Mouse (Mus musculus): Measurements from ENCODE around the gene Sncg. TPM values are rescaled to one million over a fixed set of nuclear protein-coding genes. Genes with fewer than 3 reads are reported as not detected.

Gene Sncg
- polyA plus RNA-seq, 1 experiment from 2014 or later: not detected

DNA sequence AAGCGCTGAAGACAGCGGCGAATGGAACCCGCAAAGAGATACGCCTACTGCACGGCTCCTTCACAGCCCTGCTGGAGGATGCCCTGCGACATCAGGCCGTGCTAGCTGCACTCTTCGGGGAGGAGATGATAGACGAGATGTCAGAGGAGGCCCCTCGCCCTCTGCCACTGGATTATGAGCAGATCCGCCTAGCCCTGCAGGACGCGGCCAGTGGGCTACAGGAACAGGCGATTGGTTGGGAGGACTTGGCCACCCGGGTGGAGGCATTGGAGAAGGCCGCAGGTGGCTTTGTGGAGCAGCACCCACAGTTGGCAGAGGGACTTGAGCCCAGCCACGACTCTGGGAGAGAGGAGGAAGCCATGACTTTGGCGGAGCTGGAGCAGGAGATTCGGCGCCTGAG is 24.3 kb upstream of the Sncg start:
- in situ Hi-C loops (cut with MboI; ENCODE audit: low pct_unique_long_range_greater_than_20kb): no loop called here
- H3K27me3 ChIP-seq: no peaks in the 10 kb centered on the region
- POLR2A ChIA-PET: no interaction called here
- no peak for TF ChIP-seq CTCF (IDR thresholded peaks at IDR 0.05)
- no peak for ATAC-seq
- CTCF ChIA-PET: interaction anchor here (0.7 to 1.5 kb wide), 2 partner anchors 10 to 18 kb away, joined by 3 read pairs; no protein-coding TSS in a partner anchor
- no peak for DNase-seq (ENCODE audit: low read depth, low spot score)

DNA sequence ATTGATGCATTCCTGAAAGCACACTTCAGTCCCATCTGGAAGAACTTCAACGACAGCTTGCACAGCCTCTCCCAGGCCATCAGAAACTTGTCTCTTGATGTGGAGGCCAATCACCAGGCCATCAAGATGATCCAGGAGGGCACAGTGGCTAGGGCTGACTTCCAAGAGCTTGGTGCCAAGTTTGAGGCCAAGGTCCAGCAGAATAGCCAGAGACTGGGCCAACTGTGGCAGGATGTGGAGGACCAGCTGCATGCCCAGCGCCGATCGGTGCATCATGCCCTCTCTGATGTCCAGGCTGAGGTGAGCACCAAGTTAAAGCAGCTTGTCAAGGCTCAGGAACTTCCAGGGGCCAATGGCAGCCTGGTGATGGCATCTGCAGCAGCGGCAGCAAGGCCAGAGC is 23.3 kb upstream of the Sncg start:
- no peak for TF ChIP-seq CTCF (IDR thresholded peaks at IDR 0.05)
- no peak for ATAC-seq
- ChIA-PET CTCF (interaction anchor here (1.5 kb wide), 1 partner anchor 17 kb away, joined by 3 read pairs; no protein-coding TSS in a partner anchor), POLR2A (no interaction called here)
- H3K27me3 ChIP-seq: no peaks in the 10 kb centered on the region
- no peak for DNase-seq (ENCODE audit: low read depth, low spot score)
- in situ Hi-C loops (cut with MboI; ENCODE audit: low pct_unique_long_range_greater_than_20kb): no loop called here

DNA sequence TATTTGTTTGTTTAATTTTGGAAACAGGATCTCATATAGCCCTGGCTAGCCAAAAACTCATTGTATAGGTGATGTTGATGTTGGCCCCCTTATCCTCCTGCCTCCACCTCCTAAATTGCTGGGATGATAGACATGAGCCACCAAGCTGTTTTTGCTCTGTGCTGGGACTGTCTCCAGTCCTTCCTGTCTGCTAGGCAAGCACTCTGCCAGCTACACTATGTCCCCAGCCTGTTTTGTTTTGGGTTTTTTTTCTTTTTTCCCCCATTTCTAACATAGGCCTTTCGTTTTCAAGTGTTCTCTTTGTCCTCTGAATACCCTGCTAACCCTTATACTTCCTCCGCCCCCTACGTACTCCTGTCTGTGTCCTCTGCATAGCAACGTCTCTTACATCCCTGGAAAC is 18.7 kb upstream of the Sncg start:
- TF ChIP-seq CTCF (IDR thresholded peaks at IDR 0.05): no peak
- CTCF ChIA-PET: interaction anchor here (1.0 to 1.6 kb wide), 2 partner anchors 11 to 14 kb away, joined by 3 read pairs; no protein-coding TSS in a partner anchor
- in situ Hi-C loops (cut with MboI; ENCODE audit: low pct_unique_long_range_greater_than_20kb): no loop called here

GRCm38 (mm10) chr14:34382921-34383704 is 8.5 kb upstream of the Sncg start:
- ChIA-PET CTCF (interaction anchor here (0.8 to 1.4 kb wide), 2 partner anchors 11 to 12 kb away, joined by 3 read pairs; no protein-coding TSS in a partner anchor), POLR2A (interaction anchor here (0.7 kb wide), 1 partner anchor 9 kb away, joined by 3 read pairs; no protein-coding TSS in a partner anchor)
- no peaks in the 10 kb centered on the region for H3K27me3 ChIP-seq
- no peak for DNase-seq (ENCODE audit: low read depth, low spot score)
- TF ChIP-seq CTCF (IDR thresholded peaks at IDR 0.05): no peak
- ATAC-seq: no peak
- in situ Hi-C loops (cut with MboI; ENCODE audit: low pct_unique_long_range_greater_than_20kb): no loop called here

More for the DNA sequence above, 18.7 kb upstream of the Sncg start:
- POLR2A ChIA-PET: no interaction called here
- H3K27me3 ChIP-seq: no peaks in the 10 kb centered on the region
- ATAC-seq: no peak
- no peak for DNase-seq (ENCODE audit: low read depth, low spot score)

DNA sequence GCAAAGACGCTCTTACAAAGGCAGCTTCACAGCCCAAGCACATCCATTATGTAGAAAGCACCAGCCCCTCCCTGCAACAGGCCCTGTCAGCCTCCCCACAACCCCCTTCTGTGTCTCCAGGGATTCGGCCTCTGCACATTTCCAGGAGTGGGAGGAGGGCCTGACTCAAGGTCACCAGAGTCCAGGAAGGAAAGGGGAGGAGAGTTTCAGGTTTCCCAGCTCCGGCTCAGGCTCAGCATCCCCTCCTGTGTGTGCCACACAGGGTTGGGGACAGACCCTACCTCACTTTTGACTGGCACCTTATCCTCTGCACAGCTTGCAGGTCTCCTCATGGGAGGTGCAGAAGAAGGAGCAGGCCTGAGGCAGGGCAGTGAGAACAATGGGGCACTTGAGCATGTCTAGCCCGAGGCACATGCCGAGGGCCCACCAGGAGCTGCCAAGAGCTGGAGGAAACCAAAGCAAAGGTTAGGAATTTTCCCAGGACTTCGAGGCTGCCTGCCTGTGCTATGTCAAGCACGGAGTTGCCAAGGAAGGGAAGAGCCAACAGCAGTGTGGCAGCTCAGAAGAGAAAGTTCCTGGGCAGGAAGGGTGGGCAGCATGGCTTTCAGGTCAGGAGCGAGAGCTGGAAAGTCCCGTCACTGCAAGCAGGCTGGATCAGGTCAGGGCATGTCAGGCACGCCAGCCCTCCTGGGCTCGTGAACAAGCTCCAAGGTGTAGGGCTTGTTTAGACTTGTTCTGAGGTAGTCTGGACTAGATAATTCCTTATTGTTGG is 4.2 kb upstream of the Sncg start:
- ATAC-seq (peak; percentile 46), DNase-seq (ENCODE audit: low read depth, low spot score) (no peak)
- POLR2A ChIA-PET: interaction anchor here (0.6 to 1.0 kb wide), 2 partner anchors 25 to 189 kb away, joined by 3 to 4 read pairs; no protein-coding TSS in a partner anchor
- H3K27me3 ChIP-seq: no peaks in the 10 kb centered on the region
- no peak for TF ChIP-seq CTCF (IDR thresholded peaks at IDR 0.05)
- in situ Hi-C loops (cut with MboI; ENCODE audit: low pct_unique_long_range_greater_than_20kb): no loop called here
- CTCF ChIA-PET: interaction anchor here (1.2 to 1.7 kb wide), 3 partner anchors 15 to 23 kb away, joined by 3 read pairs; no protein-coding TSS in a partner anchor

- no peaks in the 10 kb centered on the region for H3K27me3 ChIP-seq
- in situ Hi-C loops (cut with MboI; ENCODE audit: low pct_unique_long_range_greater_than_20kb): no loop called here
- CTCF ChIA-PET: interaction anchor here (2.6 kb wide), 1 partner anchor 14 kb away, joined by 11 read pairs; no protein-coding TSS in a partner anchor
- POLR2A ChIA-PET: no interaction called here
- ATAC-seq (no peak), DNase-seq (ENCODE audit: low read depth, low spot score) (no peak)
- TF ChIP-seq CTCF (IDR thresholded peaks at IDR 0.05): no peak
Observed at GRCm38 (mm10) chr14:34377121-34377520, 2.5 kb upstream of the Sncg start.

DNA sequence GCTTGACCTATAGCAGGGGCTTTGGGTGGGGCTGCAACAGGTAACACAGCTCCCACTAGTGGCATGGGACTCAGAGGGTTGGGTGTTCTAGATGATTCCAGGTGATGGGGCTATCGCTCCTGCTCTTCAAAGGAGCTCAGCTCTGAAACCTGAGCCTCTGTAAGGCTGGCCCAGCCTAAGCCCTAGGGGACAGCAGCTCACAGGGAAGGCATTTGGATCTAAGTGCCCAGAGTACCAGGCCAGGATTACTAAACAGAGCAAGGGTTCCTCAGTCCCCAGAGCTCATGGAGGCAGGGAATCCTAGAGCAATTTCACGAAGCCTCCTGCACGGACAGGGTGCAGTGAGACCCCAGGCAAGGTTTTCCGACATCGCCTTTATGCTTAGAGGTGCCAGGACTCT is 1.4 kb upstream of the Sncg start:
- ChIA-PET POLR2A (no interaction called here), CTCF (interaction anchor here (1.0 to 2.6 kb wide), 2 partner anchors 10 to 12 kb away, joined by 3 to 11 read pairs; no protein-coding TSS in a partner anchor)
- no peaks in the 10 kb centered on the region for H3K27me3 ChIP-seq
- ATAC-seq (peak; percentile 25), DNase-seq (ENCODE audit: low read depth, low spot score) (no peak)
- in situ Hi-C loops (cut with MboI; ENCODE audit: low pct_unique_long_range_greater_than_20kb): no loop called here
- no peak for TF ChIP-seq CTCF (IDR thresholded peaks at IDR 0.05)

GRCm38 (mm10) chr14:34375415-34375904 is 871 bp upstream of the Sncg start, which contains the start of gene Mmrn2:
Gene Mmrn2, plus strand, starts transcription at chr14:34375465.
- TF ChIP-seq CTCF (IDR thresholded peaks at IDR 0.05): no peak
- no peak for DNase-seq (ENCODE audit: low read depth, low spot score)
- in situ Hi-C loops (cut with MboI; ENCODE audit: low pct_unique_long_range_greater_than_20kb): no loop called here
- CTCF ChIA-PET: interaction anchor here (2.6 kb wide), 1 partner anchor 12 kb away, joined by 11 read pairs; no protein-coding TSS in a partner anchor
- POLR2A ChIA-PET: no interaction called here
- no peaks in the 10 kb centered on the region for H3K27me3 ChIP-seq
- ATAC-seq: no peak

- no peak for DNase-seq (ENCODE audit: low read depth, low spot score)
- POLR2A ChIA-PET: no interaction called here
- TF ChIP-seq CTCF (IDR thresholded peaks at IDR 0.05): no peak
- in situ Hi-C loops (cut with MboI; ENCODE audit: low pct_unique_long_range_greater_than_20kb): no loop called here
- CTCF ChIA-PET: no interaction called here
- ATAC-seq: no peak
- no peaks in the 10 kb centered on the region for H3K27me3 ChIP-seq
Observed at GRCm38 (mm10) chr14:34373581-34373980, 1.0 kb downstream of the Sncg start.

- DNase-seq (ENCODE audit: low read depth, low spot score): no peak
- POLR2A ChIA-PET: no interaction called here
- no peak for ATAC-seq
- TF ChIP-seq CTCF (IDR thresholded peaks at IDR 0.05): no peak
- CTCF ChIA-PET: interaction anchor here (1.3 to 2.0 kb wide), 2 partner anchors 9 to 28 kb away, joined by 3 to 7 read pairs; no protein-coding TSS in a partner anchor
- in situ Hi-C loops (cut with MboI; ENCODE audit: low pct_unique_long_range_greater_than_20kb): no loop called here
- H3K27me3 ChIP-seq: no peaks in the 10 kb centered on the region
Observed at GRCm38 (mm10) chr14:34372646-34373045, 1.9 kb downstream of the Sncg start.
